Mouse (Mus musculus) inflammation-experienced regulatory T-cells, adult 16 weeks (primary cell): ENCODE results near the gene Gstm2. TPM values are rescaled to one million over a fixed set of nuclear protein-coding genes. Genes with fewer than 3 reads are reported as not detected.

Experiments
- polyA plus RNA-seq: library from polyadenylated mRNA; unstranded; fragments of 100-300 nt; shearing (Covaris generic); gene quantifications from one replicate; pipeline ENCODE4 v1.2.1, GENCODE M21; 2017

Gene Gstm2
- polyA plus RNA-seq, result not detected

GRCm38 (mm10) chr3:107986041-107986562 lies at the start of gene Gstm2:
Gene Gstm2 (minus strand): TSS chr3:107986453.

GRCm38 (mm10) chr3:108017473-108018189 lies 31.4 kb upstream of the Gstm2 start, which contains the start of gene Gstm1:
Gene Gstm1 (minus strand): TSS chr3:108017973.

GRCm38 (mm10) chr3:107968724-107969395 lies 17.4 kb downstream of the Gstm2 start, which contains the start of gene Gstm3:
Gene Gstm3 (minus strand): TSS chr3:107969283.

GRCm38 (mm10) chr3:107943239-107943990 lies 42.8 kb downstream of the Gstm2 start, which contains the start of gene Gstm6:
Gene Gstm6 (minus strand): TSS chr3:107943749.

Other genes starting within 250 kb of the Gstm2 start
- gene Csf1, start 226.0 kb downstream of the Gstm2 start, polyA plus RNA-seq, result 33.8 TPM
- not detected for gene Eps8l3, start 109.2 kb downstream of the Gstm2 start, polyA plus RNA-seq
- 2.5 TPM for gene Gstm5, start 90.6 kb downstream of the Gstm2 start, polyA plus RNA-seq
- gene Gstm7, start 54.6 kb downstream of the Gstm2 start, polyA plus RNA-seq, result 0.78 TPM
- gene Gstm6, start 42.7 kb downstream of the Gstm2 start, polyA plus RNA-seq, result not detected
- gene Gstm3, start 17.2 kb downstream of the Gstm2 start, polyA plus RNA-seq, result not detected
- 4.3 TPM for gene Gstm1, start 31.5 kb upstream of the Gstm2 start, polyA plus RNA-seq
- gene Gstm4, start 58.4 kb upstream of the Gstm2 start, polyA plus RNA-seq, result 10.0 TPM
- 71.3 TPM for gene Ampd2, start 100.2 kb upstream of the Gstm2 start, polyA plus RNA-seq
- not detected for gene Gnat2, start 106.3 kb upstream of the Gstm2 start, polyA plus RNA-seq
- gene Gnai3, start 159.7 kb upstream of the Gstm2 start, polyA plus RNA-seq, result 238 TPM
- not detected for gene Gpr61, start 168.4 kb upstream of the Gstm2 start, polyA plus RNA-seq
- 0.33 TPM for gene Amigo1, start 199.9 kb upstream of the Gstm2 start, polyA plus RNA-seq
- 29.4 TPM for gene Cyb561d1, start 214.8 kb upstream of the Gstm2 start, polyA plus RNA-seq
- 9.8 TPM for gene Atxn7l2, start 224.5 kb upstream of the Gstm2 start, polyA plus RNA-seq
- not detected for gene Sypl2, start 240.2 kb upstream of the Gstm2 start, polyA plus RNA-seq